Mouse (Mus musculus) ES-Bruce4 (cell line): ENCODE results near the gene Agtrap.

Experiments
- CTCF ChIP-seq: IDR thresholded peaks from one replicate; pipeline ENCODE4 v1.8.1; 2011; ENCODE audit warnings: low read depth, low read length
- POLR2A ChIP-seq: IDR thresholded peaks from one replicate; pipeline ENCODE4 v1.8.1; 2011; ENCODE audit warnings: low read length; ENCODE audit not compliant: insufficient read depth

DNA sequence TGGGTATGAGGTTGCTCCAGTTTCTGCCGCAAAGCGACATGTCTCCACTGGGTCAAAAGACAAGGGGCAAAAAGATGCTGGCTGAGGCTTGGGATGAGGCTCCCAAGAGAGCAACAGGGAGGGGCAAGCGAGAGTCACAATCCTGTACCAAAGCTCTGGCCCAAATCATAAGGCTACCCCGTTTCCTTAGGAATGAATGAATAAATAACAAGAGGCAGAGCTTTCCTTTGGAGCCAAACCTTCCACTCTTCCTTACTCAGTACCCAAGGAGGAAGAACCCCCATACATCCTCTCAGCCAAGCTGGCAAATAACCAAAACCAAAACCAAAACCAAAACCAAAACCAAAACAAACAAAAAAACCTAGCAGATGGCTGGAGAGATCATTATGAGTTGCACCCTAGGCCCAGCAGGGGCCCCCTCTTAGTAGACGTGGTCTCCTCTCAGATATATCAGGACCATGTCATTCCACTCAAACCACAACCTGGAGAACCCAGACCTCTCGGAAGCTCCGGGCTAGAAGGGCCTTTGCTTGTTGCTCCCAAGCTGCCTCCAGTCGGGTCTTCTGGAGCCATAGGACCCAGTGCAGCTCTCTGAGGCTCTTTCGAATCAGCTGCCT is 18.1 kb downstream of the Agtrap start:
- TF ChIP-seq CTCF (no peak), POLR2A (no peak)
